Mouse (Mus musculus) lung, embryonic 16.5 days (tissue): ENCODE data around the gene Ctc1. TPM values are rescaled to one million over a fixed set of nuclear protein-coding genes. Genes with fewer than 3 reads are reported as not detected.
A peak's percentile ranks its signal among the peaks of the same experiment; 100 is the strongest.
"Not testable (repeated sequence)": the region's sequence is repeated elsewhere in the genome, so short reads cannot be mapped to it uniquely, and the experiment has no call there.

Experiments
- ATAC-seq: fragments of 200-750 bp; cut with Nextera tagmentation; 2 replicates; pipeline ENCODE4 v1.8.0; 2017; ENCODE audit warnings: low read depth, mild to moderate bottlenecking, moderate library complexity
- H3K27ac ChIP-seq: fragments of 300-500 bp; sonication (generic); 2 replicates; pipeline ENCODE4 v1.5.1; 2014; ENCODE audit warnings: mild to moderate bottlenecking, control low read depth, low read length
- H3K27me3 ChIP-seq: fragments of 300-500 bp; sonication (generic); 2 replicates; pipeline ENCODE4 v1.6.1; 2014; ENCODE audit warnings: low read depth, low read length, mixed read lengths; ENCODE audit not compliant: control insufficient read depth, insufficient read depth
- H3K36me3 ChIP-seq: fragments of 300-500 bp; sonication (generic); 2 replicates; pipeline ENCODE4 v1.6.1; 2014; ENCODE audit warnings: low read length; ENCODE audit not compliant: control insufficient read depth, insufficient read depth
- H3K4me1 ChIP-seq: fragments of 300-500 bp; sonication (generic); replicated peaks from 2 replicates; pipeline ENCODE4 v1.6.1; 2014; ENCODE audit warnings: low read length, mixed read lengths; ENCODE audit not compliant: control insufficient read depth, insufficient read depth
- H3K4me2 ChIP-seq: fragments of 300-500 bp; sonication (generic); 2 replicates; pipeline ENCODE4 v1.6.1; 2014; ENCODE audit warnings: low read depth, low read length, control low read depth
- H3K4me3 ChIP-seq: fragments of 300-500 bp; sonication (generic); 2 replicates; pipeline ENCODE4 v1.5.1; 2014; ENCODE audit warnings: mild to moderate bottlenecking, low read length, control low read depth
- H3K9ac ChIP-seq: fragments of 300-500 bp; sonication (generic); 2 replicates; pipeline ENCODE4 v1.6.1; 2014; ENCODE audit warnings: low read length, control low read depth
- H3K9me3 ChIP-seq: fragments of 300-500 bp; sonication (generic); 2 replicates; pipeline ENCODE4 v1.6.1; 2016; ENCODE audit warnings: low read length; ENCODE audit not compliant: control insufficient read depth
- WGBS: fragments of 180-500 bp; shearing (Covaris S2); extraction: QIAGEN DNeasy Blood & Tissue Kit; methylation state at CpG from one replicate; pipeline ENCODE4 v1.1.7; 2014; 5-methylcytosine and 5-hydroxymethylcytosine counted together
- polyA plus RNA-seq: library from polyadenylated mRNA; unstranded; fragments of >200 nt; fragmentation: Nextera tagmentation; extraction: Ambion mirVana; gene quantifications from 2 replicates; pipeline ENCODE4 v1.2.1, GENCODE M21; 2015

Ctc1 gene
- polyA plus RNA-seq, 1 experiment from 2014 or later: 53.3 TPM

GRCm38 (mm10) chr11:69002782-69003181 is 12.9 kb upstream of the Ctc1 start:
- not testable (repeated sequence) for H3K4me2 ChIP-seq, H3K27me3 ChIP-seq, H3K4me3 ChIP-seq, H3K4me1 ChIP-seq, H3K27ac ChIP-seq, ATAC-seq, H3K9me3 ChIP-seq, H3K9ac ChIP-seq
- 87% methylated on average over 4 of the region's 4 CpGs for WGBS
- H3K36me3 ChIP-seq: peaks cover 34% of the 10 kb centered on the region

- H3K4me3 ChIP-seq: no peak overlapping the region
- H3K36me3 ChIP-seq: peaks cover 28% of the 10 kb centered on the region
- peaks cover 10% of the 10 kb centered on the region for H3K4me1 ChIP-seq
- H3K9me3 ChIP-seq: no peaks in the 10 kb centered on the region
- H3K27me3 ChIP-seq: no peaks in the 10 kb centered on the region
- 47% methylated on average over 4 of the region's 4 CpGs for WGBS
- H3K9ac ChIP-seq: no peak overlapping the region
- no peak overlapping the region for H3K4me2 ChIP-seq
- no peak overlapping the region for H3K27ac ChIP-seq
- no peak for ATAC-seq
These were observed 12.1 kb upstream of the Ctc1 start for GRCm38 (mm10) chr11:69003592-69003991.

GRCm38 (mm10) chr11:69005193-69005592 is 10.5 kb upstream of the Ctc1 start:
- Histone ChIP-seq H3K9me3 (no peaks in the 10 kb centered on the region), H3K4me1 (peaks cover 10% of the 10 kb centered on the region), H3K36me3 (peaks cover 18% of the 10 kb centered on the region), H3K4me2 (no peak overlapping the region), H3K27ac (no peak overlapping the region), H3K9ac (no peak overlapping the region), H3K27me3 (no peaks in the 10 kb centered on the region), H3K4me3 (no peak overlapping the region)
- 83% methylated on average over 7 of the region's 7 CpGs for WGBS
- no peak for ATAC-seq

- H3K4me1 ChIP-seq: peaks cover 12% of the 10 kb centered on the region
- not testable (repeated sequence) for H3K4me3 ChIP-seq, H3K27me3 ChIP-seq, H3K27ac ChIP-seq, ATAC-seq, H3K4me2 ChIP-seq, H3K9me3 ChIP-seq, H3K36me3 ChIP-seq, H3K9ac ChIP-seq
These were observed 9.1 kb upstream of the Ctc1 start for GRCm38 (mm10) chr11:69006575-69006974.

- H3K4me3 ChIP-seq: peak within 1 kb of the TSS; percentile 75
- H3K27ac ChIP-seq: peak within 1 kb of the TSS; percentile 63
- ATAC-seq: peak; percentile 87
- H3K9ac ChIP-seq: peak within 1 kb of the TSS; percentile 75
- no peaks in the 10 kb centered on the region for H3K9me3 ChIP-seq
- WGBS: 8% methylated on average over 38 of the region's 38 CpGs
- H3K27me3 ChIP-seq: no peaks in the 10 kb centered on the region
- H3K4me1 ChIP-seq: peaks cover 13% of the 10 kb centered on the region
- H3K36me3 ChIP-seq: no peaks in the 10 kb centered on the region
- peak within 1 kb of the TSS; percentile 70 for H3K4me2 ChIP-seq
These were observed 7.3 kb upstream of the Ctc1 start, which contains the start of gene Pfas for GRCm38 (mm10) chr11:69008182-69009121. Pfas (minus strand) TSS chr11:69008460.

- H3K4me3 ChIP-seq: no peak overlapping the region
- peaks cover 13% of the 10 kb centered on the region for H3K4me1 ChIP-seq
- no peaks in the 10 kb centered on the region for H3K9me3 ChIP-seq
- no peaks in the 10 kb centered on the region for H3K36me3 ChIP-seq
- H3K27me3 ChIP-seq: no peaks in the 10 kb centered on the region
- no peak overlapping the region for H3K9ac ChIP-seq
- no peak overlapping the region for H3K27ac ChIP-seq
- H3K4me2 ChIP-seq: no peak overlapping the region
- 70% methylated on average over 1 of the region's 1 CpGs for WGBS
- ATAC-seq: no peak
These were observed 6.2 kb upstream of the Ctc1 start for GRCm38 (mm10) chr11:69009508-69009907.

- no peak for ATAC-seq
- Histone ChIP-seq H3K36me3 (no peaks in the 10 kb centered on the region), H3K9ac (no peak overlapping the region), H3K27ac (no peak overlapping the region), H3K27me3 (no peaks in the 10 kb centered on the region), H3K4me2 (no peak overlapping the region), H3K4me3 (no peak overlapping the region), H3K9me3 (no peaks in the 10 kb centered on the region), H3K4me1 (peaks cover 14% of the 10 kb centered on the region)
- 82% methylated on average over 15 of the region's 15 CpGs for WGBS
These were observed 5.0 kb upstream of the Ctc1 start for GRCm38 (mm10) chr11:69010400-69011323.

GRCm38 (mm10) chr11:69011445-69011844 is 4.3 kb upstream of the Ctc1 start:
- H3K4me1 ChIP-seq: peaks cover 14% of the 10 kb centered on the region
- 57% methylated on average over 2 of the region's 2 CpGs for WGBS
- H3K27ac ChIP-seq: 0 out of 2 replicates have a peak overlapping the region, but pooled peaks have one; percentile 17
- not testable (repeated sequence) for H3K36me3 ChIP-seq, ATAC-seq, H3K27me3 ChIP-seq, H3K9me3 ChIP-seq, H3K9ac ChIP-seq
- H3K4me2 ChIP-seq: peak overlapping the region; percentile 79
- H3K4me3 ChIP-seq: peak overlapping the region; percentile 59

GRCm38 (mm10) chr11:69012071-69012601 is 3.6 kb upstream of the Ctc1 start:
- 1% methylated on average over 18 of the region's 18 CpGs for WGBS
- Histone ChIP-seq H3K9ac (peak overlapping the region; percentile 64), H3K27me3 (no peaks in the 10 kb centered on the region), H3K9me3 (no peaks in the 10 kb centered on the region), H3K4me2 (peak overlapping the region; percentile 79), H3K36me3 (no peaks in the 10 kb centered on the region), H3K27ac (peak overlapping the region; percentile 63), H3K4me1 (peaks cover 19% of the 10 kb centered on the region), H3K4me3 (peak overlapping the region; percentile 59)
- peak; percentile 67 for ATAC-seq
